Mouse (Mus musculus) right cerebral cortex, postnatal 25 days (tissue): ENCODE data around the gene Banp.
A peak's percentile ranks its signal among the peaks of the same experiment; 100 is the strongest.

Experiments used
- DNase-seq: peaks from one replicate; pipeline ENCODE4 v3.0.0; 2022

The Banp gene

GRCm38 (mm10) chr8:121927316-121927715 is 22.2 kb upstream of the Banp start:
- DNase-seq: no peak

GRCm38 (mm10) chr8:121930047-121930446 is 19.5 kb upstream of the Banp start:
- DNase-seq: no peak

DNA sequence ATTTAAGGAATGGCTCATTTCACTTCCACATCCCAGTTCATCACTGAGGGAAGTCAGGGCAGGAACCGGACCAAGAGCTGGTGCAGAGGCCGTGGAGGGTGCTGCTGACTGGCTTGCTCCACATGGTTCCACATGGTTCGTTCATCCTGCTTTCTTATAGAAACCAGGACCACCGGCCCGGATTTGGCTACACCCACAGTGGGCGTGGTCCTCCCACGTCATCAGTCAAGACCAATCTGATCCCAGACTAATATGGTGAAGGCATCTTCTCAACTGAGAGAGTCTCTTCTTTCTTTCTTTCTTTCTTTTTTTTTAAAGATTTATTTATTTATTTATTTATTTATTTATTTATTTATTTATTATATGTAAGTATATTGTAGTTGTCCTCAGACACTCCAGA is 18.0 kb upstream of the Banp start:
- no peak for DNase-seq

- no peak for DNase-seq
These were observed 17.4 kb upstream of the Banp start for GRCm38 (mm10) chr8:121932026-121932667.

DNA sequence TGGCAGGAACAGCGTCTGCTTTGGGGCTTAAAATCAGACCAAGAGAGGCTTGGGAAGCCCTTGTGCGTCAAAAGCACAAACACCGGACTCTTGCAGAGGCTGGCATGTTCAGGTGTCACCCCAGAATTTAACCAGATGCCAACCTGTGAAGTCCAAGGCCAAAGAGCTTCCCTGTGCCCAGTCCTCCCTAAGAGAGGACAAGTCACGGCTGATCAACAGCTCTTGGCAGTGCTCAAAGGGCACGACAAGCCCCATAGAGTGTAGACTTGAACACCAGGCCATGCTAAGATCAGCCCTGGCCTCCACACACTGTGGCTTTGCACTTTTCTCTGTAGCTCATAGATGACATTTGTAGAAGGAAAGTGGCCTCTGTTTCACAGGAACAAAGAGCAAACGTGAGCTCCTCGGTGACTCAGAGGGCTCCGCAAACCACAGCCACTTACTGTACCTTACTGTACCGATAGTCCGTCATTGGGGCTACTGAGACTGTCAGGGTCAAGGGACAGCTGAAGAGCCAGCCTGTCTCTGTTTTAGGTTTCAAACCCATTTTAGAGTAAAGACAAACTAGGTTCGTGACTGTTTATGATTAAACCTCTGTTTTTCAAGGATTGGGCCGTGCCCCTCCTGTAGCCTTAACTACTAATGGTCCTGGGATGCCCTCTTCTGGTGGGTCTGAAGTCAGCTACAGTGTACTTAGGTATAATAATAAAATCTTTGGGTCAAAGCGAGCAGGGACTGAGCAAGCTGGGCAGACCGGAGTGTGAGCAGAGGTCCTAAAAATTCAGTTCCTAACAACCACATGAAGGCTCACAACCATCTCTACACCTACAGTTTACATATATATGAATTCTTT is 16.7 kb upstream of the Banp start:
- no peak for DNase-seq

DNA sequence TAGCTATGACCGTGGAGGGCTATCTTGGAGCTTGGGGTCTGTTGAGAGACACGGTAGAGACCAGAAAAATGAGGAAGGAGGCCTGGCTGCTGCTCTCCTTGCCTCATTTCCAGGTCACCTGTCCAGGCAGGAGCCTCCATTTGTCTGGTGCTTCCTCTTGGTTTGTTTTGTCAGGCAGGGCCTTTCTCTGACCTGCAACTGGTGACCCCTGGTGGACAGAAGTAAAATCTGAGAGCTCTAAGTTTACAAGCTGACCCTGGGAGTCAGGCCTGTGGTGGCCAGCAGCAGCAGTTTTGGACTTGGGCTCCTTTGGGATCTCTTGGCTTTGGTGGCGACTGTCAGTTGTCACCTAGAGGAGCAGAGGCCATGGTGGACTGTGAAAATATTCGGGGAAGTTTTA is 15.0 kb upstream of the Banp start:
- no peak for DNase-seq

DNA sequence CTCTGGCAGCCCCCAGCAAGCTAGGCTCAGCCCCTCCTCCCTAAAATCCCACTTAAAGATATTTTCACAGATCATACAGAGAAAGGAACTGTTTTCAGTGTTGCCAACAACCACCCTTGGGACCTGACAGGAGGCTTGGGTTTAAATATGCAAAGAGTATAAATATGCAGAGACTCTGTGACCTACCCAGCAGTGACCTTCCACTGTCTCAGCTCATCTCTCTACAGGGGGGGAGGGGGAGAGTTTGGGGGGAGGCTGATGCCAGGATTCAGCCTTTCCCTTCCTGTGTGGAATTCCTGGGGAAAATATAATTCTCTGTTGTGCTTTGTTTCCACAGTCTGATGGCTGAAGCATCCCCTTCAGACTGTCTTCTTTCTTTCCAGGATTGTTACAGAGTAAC is 14.6 kb upstream of the Banp start:
- DNase-seq: no peak

GRCm38 (mm10) chr8:121935341-121936294 is 13.9 kb upstream of the Banp start:
- peak; percentile 55 for DNase-seq

- DNase-seq: no peak
These were observed 13.2 kb upstream of the Banp start for GRCm38 (mm10) chr8:121936391-121936790.

DNA sequence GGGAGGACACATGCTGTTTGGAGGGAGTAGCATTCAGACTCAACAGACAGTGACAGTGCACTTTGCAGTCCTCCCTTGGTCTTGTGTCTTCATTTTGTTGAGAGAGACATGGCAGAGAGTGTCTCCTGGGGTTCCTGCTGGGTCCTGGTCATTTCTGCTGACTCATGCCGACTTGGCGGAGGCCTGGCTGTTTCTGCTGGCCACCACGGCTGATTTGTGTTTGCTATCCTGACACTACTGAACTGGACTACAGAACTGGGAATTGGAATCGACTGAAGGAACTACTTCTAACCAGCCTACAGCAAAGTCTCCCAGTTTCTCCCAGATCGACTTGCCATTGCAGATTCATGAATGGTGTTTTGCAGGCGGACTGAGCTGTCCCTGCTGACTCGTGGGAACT is 10.8 kb upstream of the Banp start:
- DNase-seq: no peak

- DNase-seq: no peak
These were observed 6.5 kb upstream of the Banp start for GRCm38 (mm10) chr8:121943057-121943540.

DNA sequence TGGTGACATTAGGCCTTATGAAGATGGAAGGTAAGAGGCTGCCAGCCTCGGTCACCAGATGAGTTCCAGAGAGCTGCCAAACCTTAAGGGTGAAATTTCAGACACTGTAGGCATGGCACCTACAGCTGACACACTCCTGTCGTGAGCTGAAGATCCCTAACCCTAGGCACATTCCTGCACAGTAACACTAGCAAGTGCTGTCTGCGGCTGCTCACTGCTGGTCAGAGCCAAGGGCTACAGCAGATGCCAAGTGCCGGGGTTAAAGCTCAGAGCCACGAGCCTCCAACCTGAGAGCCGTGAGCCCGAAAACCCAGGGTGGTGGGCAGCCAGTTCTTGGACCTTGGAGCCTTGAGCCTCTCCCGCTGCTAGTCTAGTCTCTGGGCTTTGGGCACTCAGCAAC is 5.8 kb upstream of the Banp start:
- DNase-seq: no peak

DNA sequence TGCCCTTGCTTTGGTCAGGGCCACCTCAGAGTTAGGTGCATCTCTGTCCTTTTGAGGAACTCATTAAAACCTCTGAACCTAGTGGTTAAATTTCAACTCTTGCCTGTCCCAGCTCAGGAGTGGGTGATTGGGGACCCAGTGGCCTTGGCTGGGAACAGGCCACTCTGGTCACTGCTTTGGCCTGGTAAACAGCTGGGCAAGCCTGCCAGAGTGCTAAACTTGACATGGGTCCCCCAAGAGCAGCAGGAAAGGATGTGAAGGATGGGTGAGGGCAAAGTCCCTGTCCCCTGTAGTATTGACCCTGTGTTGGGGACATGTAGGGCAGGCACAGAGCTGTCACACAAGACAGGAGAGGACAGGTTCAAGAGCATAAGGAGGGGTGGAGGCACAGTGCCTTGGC is 4.7 kb upstream of the Banp start, which contains the start of gene Car5a:
Gene Car5a, minus strand, starts transcription at position 74 of the 400 bp plus-strand sequence.
- no peak for DNase-seq

DNA sequence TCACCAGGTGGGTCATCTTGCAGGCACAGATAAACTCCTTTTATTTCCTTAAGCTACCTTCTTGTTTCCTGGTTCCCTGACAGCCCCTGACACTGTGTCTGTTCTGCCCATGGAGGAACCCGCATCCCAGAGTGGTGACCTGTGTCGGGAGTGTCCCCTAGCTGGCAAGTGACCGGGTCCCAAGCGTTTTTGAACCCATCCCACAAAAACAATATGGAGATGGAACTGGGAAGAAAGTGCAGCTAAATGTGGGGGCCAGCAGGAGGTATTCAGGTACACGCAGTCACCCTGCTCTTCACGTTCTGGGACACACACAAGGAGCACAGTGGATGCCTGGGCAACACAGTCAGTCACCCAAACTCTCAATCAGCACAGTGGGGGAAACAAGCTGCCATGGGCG is 3.2 kb upstream of the Banp start:
- DNase-seq: no peak

DNA sequence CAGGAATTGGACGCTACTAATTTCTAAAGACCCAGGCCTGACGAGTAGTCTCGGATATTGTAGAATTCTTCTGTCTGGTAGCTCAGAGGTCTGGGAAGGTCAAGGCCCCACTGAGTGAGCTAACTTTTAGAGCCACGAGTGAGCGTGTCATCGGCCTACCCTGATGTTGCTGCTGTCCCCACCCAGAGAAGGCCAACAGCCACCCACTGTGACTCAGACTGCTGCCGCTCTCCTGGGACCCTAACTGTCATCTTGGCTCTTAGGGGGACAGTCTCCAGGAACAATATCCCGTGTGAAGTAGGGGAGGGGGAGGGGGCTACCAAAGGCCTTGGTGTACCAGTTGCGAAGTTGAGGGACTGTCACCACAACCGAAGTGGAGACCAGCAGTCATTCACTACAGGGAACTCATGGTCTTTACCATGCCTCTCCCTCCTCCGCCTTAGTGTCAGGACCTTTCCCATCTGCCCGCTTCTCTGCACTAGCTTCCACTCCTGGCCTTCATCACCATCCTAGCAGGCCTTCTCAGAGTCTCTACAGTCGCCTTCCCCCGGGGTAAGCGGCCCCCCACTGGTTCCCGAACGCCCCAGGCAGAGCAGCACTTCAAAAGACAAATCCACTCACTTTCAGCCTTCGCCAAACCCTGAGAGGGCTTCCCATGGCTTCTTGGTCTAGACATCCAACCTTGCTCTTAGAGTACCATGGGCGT is 2.4 kb upstream of the Banp start:
- DNase-seq: no peak

- DNase-seq: peak; percentile 68
These were observed 1.8 kb upstream of the Banp start for GRCm38 (mm10) chr8:121947753-121948141.

- DNase-seq: no peak
These were observed 1.0 kb upstream of the Banp start for GRCm38 (mm10) chr8:121948321-121949145.

GRCm38 (mm10) chr8:121949941-121950748 is 595 bp downstream of the Banp start:
- peak; percentile 99 for DNase-seq

DNA sequence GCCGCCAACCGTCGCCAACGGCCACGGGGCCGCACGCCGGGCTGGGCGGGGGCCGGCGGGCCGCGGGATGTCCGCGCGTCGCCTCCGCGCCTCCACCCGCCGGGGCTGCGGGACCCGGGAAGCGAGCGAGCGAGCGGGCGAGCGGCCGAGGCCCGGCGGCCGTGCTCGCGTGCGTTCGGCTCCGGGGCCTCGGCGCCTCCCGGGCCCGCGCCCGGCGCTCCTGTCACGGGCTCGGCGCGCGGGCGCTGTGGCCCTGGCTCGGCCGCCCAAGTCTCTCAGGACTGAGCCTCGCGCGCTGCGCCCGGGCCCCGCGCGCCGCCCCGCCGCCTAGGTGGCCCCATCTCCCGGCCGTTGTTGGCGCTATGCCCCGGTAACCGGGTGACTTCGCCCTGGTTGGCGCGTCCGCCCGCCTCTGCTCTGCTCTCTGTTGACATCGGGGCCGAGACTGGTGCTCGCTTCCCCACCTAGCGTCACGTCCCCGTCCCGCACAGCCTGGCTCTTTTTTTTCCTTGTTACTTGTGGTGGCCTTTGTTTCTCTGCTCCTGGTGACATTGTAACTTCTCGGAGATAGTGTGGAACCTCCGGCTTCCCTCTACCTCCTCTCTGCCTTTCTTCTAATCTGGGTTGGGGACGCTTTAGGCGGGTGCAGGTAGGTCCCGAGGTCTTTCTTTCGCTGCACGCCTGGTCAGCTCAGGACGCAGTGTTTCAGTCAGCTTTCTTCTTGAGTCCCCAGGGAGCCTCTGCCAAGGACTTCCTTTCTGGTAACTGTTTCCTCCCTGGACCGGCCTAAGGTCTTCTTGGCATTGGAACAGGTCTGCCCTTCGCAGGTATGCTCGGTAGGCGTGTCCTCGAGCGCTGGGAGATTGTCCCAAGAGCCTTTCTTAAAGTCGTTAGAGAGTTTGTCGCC is 1.5 kb downstream of the Banp start:
- DNase-seq: peak; percentile 55

DNA sequence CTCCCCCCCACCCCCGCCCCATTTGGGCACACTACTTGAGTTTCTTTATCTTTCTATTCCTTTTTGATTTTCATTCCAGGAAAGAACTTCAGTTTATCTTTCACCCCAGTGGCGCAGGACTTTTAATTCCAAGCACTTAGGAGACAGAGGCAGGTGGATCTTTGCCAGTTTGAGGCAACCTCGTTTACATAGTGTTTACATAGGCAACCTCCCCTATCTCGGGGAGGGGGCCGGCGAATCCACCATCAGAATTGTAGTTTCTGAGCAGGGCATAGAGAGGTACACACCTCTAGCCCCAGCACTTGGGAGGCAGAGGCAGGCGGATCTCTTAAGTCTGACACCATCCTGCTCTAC is 2.1 kb downstream of the Banp start:
- DNase-seq: no peak
